Mouse (Mus musculus) intestine, embryonic 16.5 days (tissue): ENCODE results near the gene Plce1. TPM values are rescaled to one million over a fixed set of nuclear protein-coding genes. Genes with fewer than 3 reads are reported as not detected.

ENCODE experiments used
- ATAC-seq: fragments of 200-750 bp; cut with Nextera tagmentation; 2 replicates; pipeline ENCODE4 v1.8.0; 2017; ENCODE audit warnings: moderate TSS enrichment, moderate library complexity
- H3K27ac ChIP-seq: fragments of 300-500 bp; sonication (generic); 2 replicates; pipeline ENCODE4 v1.5.1; 2014; ENCODE audit warnings: mild to moderate bottlenecking, low read length
- H3K27me3 ChIP-seq: fragments of 300-500 bp; sonication (generic); replicated peaks from 2 replicates; pipeline ENCODE4 v1.6.1; 2014; ENCODE audit warnings: low read length, control low read depth, mixed read lengths; ENCODE audit not compliant: control insufficient read depth, insufficient read depth
- H3K36me3 ChIP-seq: fragments of 300-500 bp; sonication (generic); 2 replicates; pipeline ENCODE4 v1.6.1; 2014; ENCODE audit warnings: low read length, control low read depth; ENCODE audit not compliant: control insufficient read depth, insufficient read depth
- H3K4me1 ChIP-seq: fragments of 300-500 bp; sonication (generic); 2 replicates; pipeline ENCODE4 v1.6.1; 2014; ENCODE audit warnings: low read length, control low read depth, mixed read lengths; ENCODE audit not compliant: control insufficient read depth, insufficient read depth
- H3K4me2 ChIP-seq: fragments of 300-500 bp; sonication (generic); 2 replicates; pipeline ENCODE4 v1.6.1; 2014; ENCODE audit warnings: low read depth, low read length, control low read depth
- H3K4me3 ChIP-seq: fragments of 300-500 bp; sonication (generic); 2 replicates; pipeline ENCODE4 v1.5.1; 2014; ENCODE audit warnings: mild to moderate bottlenecking, low read length
- H3K9ac ChIP-seq: fragments of 300-500 bp; sonication (generic); 2 replicates; pipeline ENCODE4 v1.6.1; 2014; ENCODE audit warnings: low read depth, low read length
- H3K9me3 ChIP-seq: fragments of 300-500 bp; sonication (generic); 2 replicates; pipeline ENCODE4 v1.6.1; 2016; ENCODE audit warnings: low read length, control low read depth; ENCODE audit not compliant: control insufficient read depth
- WGBS: fragments of 180-500 bp; shearing (Covaris S2); extraction: QIAGEN DNeasy Blood & Tissue Kit; methylation state at CpG from one replicate; pipeline ENCODE4 v1.1.7; 2014; 5-methylcytosine and 5-hydroxymethylcytosine counted together
- polyA plus RNA-seq: library from polyadenylated mRNA; unstranded; fragments of >200 nt; fragmentation: Nextera tagmentation; extraction: Ambion mirVana; gene quantifications from 2 replicates; pipeline ENCODE4 v1.2.1, GENCODE M21; 2015

Plce1 gene
- polyA plus RNA-seq, 1 experiment from 2014 or later, result 5.7 TPM

- H3K27ac ChIP-seq, result no peak overlapping the region
- no peak for ATAC-seq
- no peak overlapping the region for H3K4me2 ChIP-seq
- no peak overlapping the region for H3K4me3 ChIP-seq
- no peaks in the 10 kb centered on the region for H3K36me3 ChIP-seq
- no peaks in the 10 kb centered on the region for H3K4me1 ChIP-seq
- H3K27me3 ChIP-seq, result no peaks in the 10 kb centered on the region
- peaks cover 4% of the 10 kb centered on the region; the same call in 1 of the 2 replicates for H3K9me3 ChIP-seq
- H3K9ac ChIP-seq, result no peak overlapping the region
- 79% methylated on average over 4 of the region's 4 CpGs for WGBS
These were observed 20.2 kb upstream of the Plce1 start for GRCm38 (mm10) chr19:38460696-38461095.

- 61% methylated on average over 10 of the region's 10 CpGs for WGBS
- Histone ChIP-seq H3K27ac (peak overlapping the region; percentile 77), H3K4me1 (0 out of 2 replicates have a peak, but pooled peaks cover 3% of the 10 kb centered on the region), H3K4me3 (no peak overlapping the region), H3K9me3 (no peaks in the 10 kb centered on the region), H3K4me2 (no peak overlapping the region), H3K36me3 (no peaks in the 10 kb centered on the region), H3K9ac (no peak overlapping the region), H3K27me3 (no peaks in the 10 kb centered on the region)
- peak; percentile 91 for ATAC-seq
These were observed 10.5 kb upstream of the Plce1 start for GRCm38 (mm10) chr19:38470257-38470893.

GRCm38 (mm10) chr19:38475394-38475793 is 5.5 kb upstream of the Plce1 start:
- Histone ChIP-seq H3K9ac (no peak overlapping the region), H3K9me3 (no peaks in the 10 kb centered on the region), H3K4me2 (no peak overlapping the region), H3K27me3 (no peaks in the 10 kb centered on the region; the same call in 1 of the 2 replicates), H3K4me3 (no peak overlapping the region), H3K36me3 (no peaks in the 10 kb centered on the region), H3K4me1 (peaks cover 3% of the 10 kb centered on the region; the same call in 1 of the 2 replicates), H3K27ac (no peak overlapping the region)
- ATAC-seq, result no peak
- 65% methylated on average over 7 of the region's 7 CpGs for WGBS

- Histone ChIP-seq H3K9ac (no peak overlapping the region), H3K36me3 (no peaks in the 10 kb centered on the region), H3K4me1 (peaks cover 10% of the 10 kb centered on the region; the same call in 1 of the 2 replicates), H3K27ac (no peak overlapping the region), H3K4me2 (no peak overlapping the region), H3K9me3 (no peaks in the 10 kb centered on the region), H3K27me3 (no peaks in the 10 kb centered on the region; the same call in 1 of the 2 replicates), H3K4me3 (no peak overlapping the region)
- WGBS, result 48% methylated on average over 5 of the region's 5 CpGs
- no peak for ATAC-seq
These were observed 2.6 kb upstream of the Plce1 start for GRCm38 (mm10) chr19:38478286-38478685.

GRCm38 (mm10) chr19:38478948-38479347 is 2.0 kb upstream of the Plce1 start:
- Histone ChIP-seq H3K27ac (no peak overlapping the region), H3K36me3 (no peaks in the 10 kb centered on the region), H3K9ac (no peak overlapping the region), H3K27me3 (no peaks in the 10 kb centered on the region; the same call in 1 of the 2 replicates), H3K4me3 (no peak overlapping the region), H3K9me3 (no peaks in the 10 kb centered on the region), H3K4me2 (no peak overlapping the region), H3K4me1 (peaks cover 10% of the 10 kb centered on the region; the same call in 1 of the 2 replicates)
- peak; percentile 52; the same call in 1 of the 2 replicates for ATAC-seq
- 37% methylated on average over 7 of the region's 7 CpGs for WGBS

- no peak overlapping the region for H3K4me3 ChIP-seq
- H3K36me3 ChIP-seq, result no peaks in the 10 kb centered on the region
- no peak overlapping the region for H3K4me2 ChIP-seq
- H3K9me3 ChIP-seq, result no peaks in the 10 kb centered on the region
- WGBS, result 79% methylated on average over 5 of the region's 5 CpGs
- H3K9ac ChIP-seq, result no peak overlapping the region
- H3K4me1 ChIP-seq, result peaks cover 10% of the 10 kb centered on the region; the same call in 1 of the 2 replicates
- no peaks in the 10 kb centered on the region; the same call in 1 of the 2 replicates for H3K27me3 ChIP-seq
- H3K27ac ChIP-seq, result no peak overlapping the region
- ATAC-seq, result no peak
These were observed 1.4 kb upstream of the Plce1 start for GRCm38 (mm10) chr19:38479473-38479872.

- WGBS, result 19% methylated on average over 12 of the region's 12 CpGs
- Histone ChIP-seq H3K4me2 (peak overlapping the region; percentile 92), H3K4me1 (peaks cover 10% of the 10 kb centered on the region; the same call in 1 of the 2 replicates), H3K27ac (no peak overlapping the region), H3K36me3 (no peaks in the 10 kb centered on the region), H3K4me3 (peak overlapping the region; percentile 71), H3K27me3 (no peaks in the 10 kb centered on the region; the same call in 1 of the 2 replicates), H3K9ac (no peak overlapping the region; the same call in 1 of the 2 replicates), H3K9me3 (no peaks in the 10 kb centered on the region)
- ATAC-seq, result no peak
These were observed 671 bp upstream of the Plce1 start for GRCm38 (mm10) chr19:38480156-38480720.

GRCm38 (mm10) chr19:38481906-38482305 is 997 bp downstream of the Plce1 start:
- Histone ChIP-seq H3K27me3 (no peaks in the 10 kb centered on the region; the same call in 1 of the 2 replicates), H3K27ac (no peak overlapping the region), H3K9me3 (no peaks in the 10 kb centered on the region), H3K9ac (no peak overlapping the region), H3K4me3 (peak overlapping the region; percentile 71), H3K36me3 (no peaks in the 10 kb centered on the region), H3K4me2 (peak overlapping the region; percentile 92), H3K4me1 (peaks cover 10% of the 10 kb centered on the region; the same call in 1 of the 2 replicates)
- 21% methylated on average over 8 of the region's 8 CpGs for WGBS
- ATAC-seq, result no peak

GRCm38 (mm10) chr19:38482406-38483181 is 1.7 kb downstream of the Plce1 start:
- Histone ChIP-seq H3K4me1 (peaks cover 10% of the 10 kb centered on the region; the same call in 1 of the 2 replicates), H3K9me3 (no peaks in the 10 kb centered on the region), H3K4me3 (peak overlapping the region; percentile 71; the same call in 1 of the 2 replicates), H3K27me3 (no peaks in the 10 kb centered on the region; the same call in 1 of the 2 replicates), H3K4me2 (0 out of 2 replicates have a peak overlapping the region, but pooled peaks have one; percentile 92), H3K9ac (no peak overlapping the region), H3K27ac (no peak overlapping the region), H3K36me3 (no peaks in the 10 kb centered on the region)
- ATAC-seq, result no peak
- WGBS, result 37% methylated on average over 19 of the region's 19 CpGs
